Mouse (Mus musculus): Measurements from ENCODE around the gene Ociad2.

Ociad2 gene

DNA sequence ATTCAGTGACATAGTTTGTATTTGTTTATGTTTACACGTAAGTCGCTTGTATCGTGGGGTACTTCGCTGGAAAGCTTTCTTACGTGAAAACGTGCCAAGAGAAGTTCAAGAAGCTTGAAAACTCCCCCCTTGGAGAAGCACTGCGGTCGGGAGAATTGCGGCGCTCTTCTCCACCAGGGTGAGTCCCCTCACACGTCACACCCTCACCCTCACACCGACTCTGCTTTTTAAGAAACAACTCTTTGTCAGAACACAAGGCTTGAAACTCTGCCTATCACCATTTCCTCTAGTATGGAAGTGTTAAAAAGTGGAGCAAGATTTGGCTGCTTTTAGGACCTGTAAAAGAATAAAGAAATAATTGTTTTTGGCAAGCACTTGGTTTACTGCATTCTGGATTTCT lies 36.3 kb downstream of the Ociad2 start:
- no peak for DNase-seq (ENCODE audit: low spot score)

DNA sequence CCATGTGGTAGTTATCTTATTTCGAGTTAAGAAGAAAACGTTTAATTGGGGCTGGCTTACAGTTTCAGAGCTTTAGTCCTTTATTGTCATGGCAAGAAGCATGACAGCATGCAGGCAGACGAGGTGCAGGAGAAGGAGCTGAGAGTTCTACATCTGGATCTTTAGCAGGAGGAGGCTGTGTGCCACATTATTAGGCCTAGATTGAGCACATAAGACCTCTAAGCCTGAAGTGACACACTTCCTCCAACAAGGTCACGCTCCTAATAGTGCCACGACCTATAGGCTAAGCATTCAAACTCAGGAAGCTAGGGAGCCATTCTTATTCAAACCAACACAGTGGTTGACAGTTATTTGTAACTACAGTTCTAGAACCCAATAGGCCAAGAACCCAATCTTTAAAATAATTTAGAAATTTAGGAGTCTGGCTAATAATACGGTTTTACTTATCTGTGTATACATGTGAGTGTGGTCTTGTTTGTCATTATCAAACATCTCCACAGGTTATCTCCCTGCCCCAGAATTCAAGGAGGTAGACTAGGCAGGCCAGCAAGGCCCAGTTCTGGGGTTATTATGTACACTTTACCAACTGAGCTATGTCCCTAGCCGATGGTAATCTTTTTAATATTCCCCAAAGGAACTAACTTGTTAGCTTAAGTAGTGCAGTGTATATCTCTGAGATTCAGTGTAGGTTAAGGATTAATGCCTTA lies 39.1 kb downstream of the Ociad2 start:
- no peak for DNase-seq (ENCODE audit: low spot score)

DNA sequence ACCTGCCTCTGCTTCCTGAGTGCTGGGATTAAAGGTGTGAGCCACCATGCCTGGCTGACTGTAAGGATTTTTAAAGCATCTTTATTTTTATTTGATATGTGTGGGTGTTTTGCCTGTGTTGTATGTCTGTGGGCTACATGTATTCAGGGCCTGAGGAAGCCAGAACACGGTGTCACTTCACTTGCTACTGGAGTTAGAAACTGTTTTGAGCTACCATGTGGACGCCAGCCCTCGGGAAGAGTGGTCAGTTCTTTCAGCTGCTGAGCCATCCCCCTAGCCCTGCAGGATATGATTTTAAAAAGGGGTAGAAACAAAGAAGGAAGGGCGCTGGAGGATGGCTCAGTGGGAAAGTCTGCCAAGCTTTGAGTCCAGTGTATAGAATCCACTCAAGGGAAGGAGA lies 44.9 kb downstream of the Ociad2 start:
- DNase-seq (ENCODE audit: low spot score): no peak

DNA sequence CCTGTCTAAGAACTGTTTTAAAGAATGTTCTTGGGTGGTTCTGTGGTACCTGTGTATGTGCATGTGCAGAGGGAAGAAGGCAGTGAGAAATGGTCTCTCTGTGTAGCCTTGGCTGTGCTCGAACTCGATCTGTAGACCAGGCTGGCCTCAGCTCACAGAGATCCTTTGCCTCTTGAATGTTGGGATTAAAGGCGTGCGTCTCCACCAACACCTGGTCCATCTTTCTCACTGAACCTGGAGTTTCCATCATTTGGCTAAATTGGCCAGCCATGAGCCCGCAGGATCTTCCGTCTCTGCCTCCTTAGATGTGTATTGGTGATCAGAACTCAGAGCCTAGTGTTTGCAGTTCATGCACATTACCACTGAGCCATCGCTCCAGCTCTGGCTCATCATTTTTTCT lies 45.8 kb downstream of the Ociad2 start:
- no peak for DNase-seq (ENCODE audit: low spot score)

DNA sequence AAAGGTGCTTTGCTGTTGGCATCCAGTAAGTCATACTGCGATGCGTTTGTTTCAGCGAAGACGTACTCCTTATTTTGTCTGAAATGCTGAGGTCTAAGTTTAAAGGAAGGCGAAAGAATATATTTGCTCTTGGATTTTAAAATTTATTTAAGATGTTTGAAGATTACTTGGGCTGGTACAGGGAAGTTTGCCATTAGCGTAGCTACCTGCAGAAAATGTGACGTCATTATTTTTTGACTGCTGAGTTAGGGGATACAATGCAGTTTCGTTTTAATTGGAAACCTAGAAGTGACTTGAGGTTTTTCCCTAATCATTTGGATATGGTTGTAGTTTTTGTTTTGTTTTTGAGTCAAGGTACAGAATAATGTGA lies 47.4 kb downstream of the Ociad2 start:
- DNase-seq (ENCODE audit: low spot score): no peak

DNA sequence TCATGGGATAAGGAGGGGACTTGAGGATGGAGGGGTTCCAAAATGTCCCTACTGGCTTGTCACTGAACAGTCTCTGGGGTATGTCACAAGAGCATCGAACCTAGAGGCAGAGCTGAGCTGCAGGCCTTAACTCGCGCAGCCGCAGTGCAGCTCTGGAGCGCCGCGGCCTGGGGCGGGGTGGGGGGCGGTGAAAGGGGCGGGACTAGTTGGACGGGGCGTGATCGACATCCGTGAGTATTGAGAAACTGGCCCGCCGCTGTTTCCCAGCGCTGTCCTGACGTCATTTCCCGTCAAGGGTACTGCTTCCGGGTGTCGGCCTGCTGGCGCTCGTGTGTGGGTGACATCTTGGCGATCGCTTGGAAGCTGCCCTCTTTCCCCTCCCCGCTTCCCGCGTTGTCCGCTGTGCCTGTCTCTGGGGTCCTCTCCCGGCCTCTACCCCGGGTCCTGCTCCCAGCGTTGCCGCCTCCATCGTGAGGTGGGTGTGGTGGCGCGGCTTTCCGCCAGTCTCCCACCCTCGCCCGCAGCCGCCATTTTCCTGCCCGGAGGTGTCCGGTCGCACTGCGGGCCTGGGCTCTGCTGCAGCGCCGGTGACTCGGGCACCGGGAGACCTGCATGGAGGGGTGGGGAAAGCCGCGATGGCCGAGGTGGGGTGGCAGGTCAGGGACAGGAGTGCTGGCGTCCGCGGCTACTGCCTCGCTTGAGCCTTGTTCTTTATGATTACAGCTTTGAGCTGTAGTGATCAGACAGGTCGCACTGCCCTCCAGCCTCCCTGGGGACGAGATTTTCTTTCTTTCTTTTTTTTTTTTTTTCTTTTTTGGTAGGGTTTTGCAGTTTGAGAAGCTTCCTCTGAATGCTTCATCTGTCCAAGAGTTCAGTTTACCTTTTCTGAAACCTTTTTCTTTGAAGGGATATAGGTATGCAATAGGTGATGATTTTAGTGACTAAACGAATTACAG lies 48.0 kb downstream of the Ociad2 start, which contains the start of gene Ociad1:
Gene Ociad1 (plus strand): TSS at position 283 of the 956 bp plus-strand sequence.
- DNase-seq (ENCODE audit: low spot score): peak; percentile 76

DNA sequence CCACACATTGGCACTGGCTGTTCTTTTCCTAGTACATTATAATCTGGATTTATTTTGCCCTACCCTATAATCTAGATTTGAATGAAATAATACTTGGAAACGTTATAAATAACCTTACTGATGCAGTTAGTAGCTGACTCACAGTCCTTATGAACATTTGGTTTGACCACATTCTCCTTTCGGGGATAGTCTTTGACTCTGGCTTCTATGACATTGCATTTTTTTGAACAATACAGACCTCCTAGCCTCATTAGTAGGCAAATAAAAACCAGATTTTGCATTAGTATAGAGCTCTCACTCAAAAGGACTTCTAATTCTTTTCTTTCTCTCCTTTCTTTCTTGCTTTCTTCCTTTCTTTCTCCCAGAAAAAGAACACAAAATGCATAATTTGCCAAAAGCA lies 50.9 kb downstream of the Ociad2 start:
- no peak for DNase-seq (ENCODE audit: low spot score)

DNA sequence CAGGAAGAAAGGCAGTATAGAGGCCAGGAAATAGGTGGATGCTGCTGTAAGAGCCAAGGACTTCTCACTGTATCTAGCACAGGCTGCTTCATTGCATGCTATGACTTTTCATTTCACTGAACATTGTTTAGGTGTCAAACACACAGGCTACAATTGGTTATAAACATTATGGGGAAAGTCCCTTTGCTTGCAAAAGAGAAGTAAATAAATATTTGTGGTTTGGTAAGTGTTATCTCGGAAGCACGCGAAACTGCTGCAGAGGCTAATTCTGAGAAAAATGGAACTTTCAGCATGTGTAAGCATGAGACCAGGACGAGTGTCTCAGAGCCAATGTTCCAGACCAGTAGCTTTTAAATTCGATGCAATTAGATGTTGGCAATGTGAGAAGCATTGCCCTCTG lies 54.2 kb downstream of the Ociad2 start:
- no peak for DNase-seq (ENCODE audit: low spot score)

DNA sequence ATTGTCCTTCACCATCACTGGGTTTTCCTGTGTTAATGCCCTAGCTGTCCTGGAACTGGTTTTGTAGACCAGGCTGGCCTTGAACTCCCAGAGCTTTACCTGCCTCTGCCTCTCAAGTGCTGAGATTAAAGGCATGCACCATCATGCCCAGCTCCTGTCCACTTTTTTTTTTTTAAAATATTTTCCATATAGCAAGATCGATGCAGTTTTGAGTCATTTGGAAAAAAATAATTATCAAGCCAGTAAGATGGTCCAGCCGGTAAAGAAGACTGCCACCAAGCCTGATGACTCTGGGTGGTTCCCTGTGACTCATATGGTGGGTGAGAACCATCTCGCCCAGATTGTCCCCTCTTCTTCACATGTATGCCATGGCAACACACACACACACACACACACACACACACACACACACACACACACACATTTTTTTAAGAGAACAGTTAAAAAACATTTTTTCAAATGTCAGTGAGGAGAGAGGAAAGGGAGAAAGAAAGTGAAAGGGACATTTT lies 55.3 kb downstream of the Ociad2 start:
- no peak for DNase-seq (ENCODE audit: low spot score)

DNA sequence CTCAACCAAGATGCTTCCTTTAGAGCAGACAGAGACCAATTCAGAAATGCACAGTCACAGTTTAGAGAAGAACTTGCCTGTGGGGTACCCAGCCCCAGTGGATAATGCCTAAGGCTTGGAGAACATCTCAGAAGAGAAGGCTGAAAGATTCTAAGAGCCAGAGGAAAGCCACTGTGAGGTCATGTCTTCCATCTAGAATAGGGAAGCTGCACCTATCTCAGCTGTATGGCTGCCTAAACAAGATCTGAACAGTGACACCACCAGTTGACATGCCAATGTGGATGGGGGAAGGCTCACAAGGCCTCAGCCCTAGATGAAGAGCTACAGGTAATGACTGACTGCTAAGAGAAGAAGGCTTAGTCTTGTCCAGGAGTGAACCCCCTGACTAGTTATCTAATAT lies 56.8 kb downstream of the Ociad2 start:
- DNase-seq (ENCODE audit: low spot score): no peak

DNA sequence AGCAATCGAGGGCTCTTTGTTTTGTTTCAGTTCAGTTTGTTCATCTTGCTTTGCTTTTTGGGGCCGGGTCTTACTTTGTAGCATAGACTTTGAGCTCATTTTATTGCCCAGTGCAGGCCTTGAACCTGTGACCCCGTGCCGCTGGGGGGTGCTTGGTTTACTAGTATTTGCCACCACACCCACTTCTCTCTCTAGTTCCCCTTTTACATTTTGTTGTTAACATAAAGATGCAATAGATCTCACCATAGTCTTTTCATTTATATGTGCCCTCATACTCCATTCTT lies 60.3 kb downstream of the Ociad2 start:
- no peak for DNase-seq (ENCODE audit: low spot score)

DNA sequence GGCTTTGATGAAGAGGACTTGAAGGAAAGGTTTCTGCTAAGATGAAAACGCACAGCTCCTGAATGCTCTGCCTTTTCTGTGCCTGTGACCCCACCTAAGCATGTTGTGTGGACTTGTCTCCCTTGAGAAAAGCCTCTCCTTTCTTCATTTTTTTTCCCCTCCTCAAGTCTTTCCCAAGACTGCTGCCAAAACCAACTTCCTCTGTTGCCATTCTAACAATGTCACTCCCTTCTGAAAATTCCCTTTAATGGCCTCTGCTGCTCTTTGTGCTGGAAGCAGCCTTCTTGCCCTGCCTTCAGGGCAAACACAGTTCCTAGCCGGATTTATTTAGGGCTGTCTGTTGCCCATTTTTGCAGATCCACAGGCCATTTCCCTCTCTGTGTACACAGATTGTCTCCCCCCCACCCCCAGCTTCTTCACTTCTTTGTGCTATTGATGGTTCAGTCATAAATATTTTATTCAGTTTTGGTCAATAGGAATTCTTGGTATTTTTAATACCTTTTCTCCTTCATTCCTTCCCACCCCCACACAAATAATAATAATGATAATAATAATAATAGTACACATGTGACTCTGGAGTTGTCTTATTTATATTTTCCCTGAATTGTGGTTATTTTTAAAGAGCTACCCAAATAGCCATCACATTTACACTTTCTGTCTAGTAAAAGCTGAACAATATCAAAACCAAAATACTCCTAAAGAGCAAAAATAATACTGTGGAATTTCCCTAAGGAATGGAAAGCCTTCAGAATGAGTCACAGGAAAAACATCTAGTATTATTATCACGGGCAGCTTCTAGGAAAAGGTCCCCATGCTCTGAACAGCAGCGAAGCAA lies 60.9 kb downstream of the Ociad2 start:
- no peak for DNase-seq (ENCODE audit: low spot score)

DNA sequence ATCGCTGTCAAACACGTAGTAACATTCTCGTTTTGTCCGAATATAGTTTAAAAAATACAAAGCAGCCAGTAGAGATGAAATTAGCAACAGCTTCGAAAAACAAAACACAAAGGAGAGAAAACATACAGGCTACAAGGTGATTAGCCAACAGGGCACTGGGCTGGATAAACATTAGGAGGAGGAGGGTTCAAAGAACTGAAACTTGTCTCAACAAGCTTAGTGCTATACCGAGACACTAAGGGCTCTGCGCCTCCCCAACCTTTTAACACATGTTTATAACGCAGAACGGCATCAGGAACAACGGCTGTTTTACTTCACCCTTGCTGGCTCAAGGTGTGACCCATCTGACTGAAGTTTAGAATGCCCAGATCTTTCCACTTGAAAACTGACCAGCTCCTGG lies 61.6 kb downstream of the Ociad2 start:
- DNase-seq (ENCODE audit: low spot score): no peak

DNA sequence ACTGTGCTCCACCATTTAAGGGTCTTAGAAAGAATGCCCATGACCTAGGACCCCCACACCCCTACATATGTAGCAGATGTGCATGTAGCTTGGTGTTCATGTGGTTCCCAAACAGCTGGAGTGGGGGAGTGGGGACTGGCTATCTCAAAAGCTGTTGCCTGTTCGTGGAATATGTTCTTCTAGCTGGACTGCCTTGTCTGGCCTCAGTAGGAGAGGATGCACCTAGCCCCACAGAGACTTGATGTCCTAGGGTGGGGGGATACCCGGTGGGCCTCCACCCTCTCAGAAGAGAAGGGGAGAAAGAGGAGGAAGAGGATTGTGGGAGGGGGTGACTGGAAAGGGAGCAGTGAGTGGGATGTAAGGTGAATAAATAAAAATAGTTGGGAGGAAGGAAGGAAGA lies 65.9 kb downstream of the Ociad2 start:
- DNase-seq (ENCODE audit: low spot score): no peak

DNA sequence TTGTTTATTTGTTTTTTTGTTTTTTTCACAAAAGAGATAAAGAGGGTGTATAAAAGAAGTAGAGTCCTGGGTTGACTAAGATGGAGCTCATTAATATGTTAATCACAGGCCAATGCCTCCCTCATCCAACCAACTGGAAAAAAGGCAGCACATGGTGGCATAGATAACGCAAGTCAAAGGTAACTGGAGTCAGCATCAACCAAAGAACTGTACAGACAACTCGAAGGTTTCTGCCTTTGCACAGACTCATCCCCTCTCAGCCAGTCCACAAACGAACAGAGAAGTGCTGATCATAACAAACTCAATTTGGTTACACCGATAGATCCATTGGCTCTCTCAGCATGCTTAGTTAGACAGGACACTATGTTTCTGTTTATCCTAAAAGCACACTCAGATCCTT lies 67.7 kb downstream of the Ociad2 start:
- no peak for DNase-seq (ENCODE audit: low spot score)

All from urinary bladder, postnatal 10 days (tissue).